Mouse (Mus musculus): Measurements from ENCODE around the gene Vamp2. TPM values are rescaled to one million over a fixed set of nuclear protein-coding genes. Genes with fewer than 3 reads are reported as not detected.

The Vamp2 gene
- total and polyA plus RNA-seq, 3 experiments = 5.8 to 104 (median 31.8) TPM

DNA sequence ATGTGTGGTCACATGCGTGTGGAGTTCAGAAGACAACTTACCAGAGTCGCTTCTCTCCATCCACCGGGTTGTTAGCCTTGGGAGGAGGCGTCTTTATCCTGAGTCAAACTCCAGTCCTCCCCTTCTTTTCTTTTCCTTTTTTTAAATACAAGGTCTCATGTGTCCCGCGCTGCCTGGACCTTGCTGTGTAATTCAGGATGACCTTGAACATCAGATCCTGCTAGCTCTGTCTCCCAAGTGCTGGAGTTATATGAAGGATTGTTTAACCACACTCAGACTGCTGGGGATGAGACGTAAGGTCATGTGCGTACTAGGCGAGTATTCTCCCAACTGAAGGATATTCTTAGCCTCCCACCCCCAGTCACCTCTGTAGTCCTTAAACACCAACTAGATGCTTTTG lies 11.0 kb upstream of the Vamp2 start:
- Histone ChIP-seq H3K4me3 (ENCODE audit: low read depth, low read length) (no peak overlapping the region), H3K9me3 (replicated peaks) (no peaks in the 10 kb centered on the region), H3K36me3 (replicated peaks) (no peaks in the 10 kb centered on the region), H3K4me1 (ENCODE audit: insufficient read depth, low read depth, low read length) (peaks cover 44% of the 10 kb centered on the region), H3K27me3 (ENCODE audit: insufficient read depth, low read length) (peaks cover 11% of the 10 kb centered on the region)
- no peak for ATAC-seq (ENCODE audit: extremely low read depth, insufficient number of reproducible peaks, low FRiP score, poor library complexity, severe bottlenecking)
- no peak for DNase-seq (ENCODE audit: low spot score)
- TF ChIP-seq GATA1 (IDR thresholded peaks at IDR 0.05; ENCODE audit: borderline replicate concordance, low read length) (no peak), GATA2 (IDR thresholded peaks at IDR 0.05; ENCODE audit: borderline replicate concordance, low read depth, low read length) (no peak), CTCF (IDR thresholded peaks at IDR 0.05; ENCODE audit: low read depth, low read length) (no peak), POLR2AphosphoS5 (IDR thresholded peaks at IDR 0.05; ENCODE audit: insufficient replicate concordance, low read depth, low read length) (no peak), TAL1 (conservative IDR thresholded peaks at IDR 0.05; ENCODE audit: low read depth, low read length) (no peak)

DNA sequence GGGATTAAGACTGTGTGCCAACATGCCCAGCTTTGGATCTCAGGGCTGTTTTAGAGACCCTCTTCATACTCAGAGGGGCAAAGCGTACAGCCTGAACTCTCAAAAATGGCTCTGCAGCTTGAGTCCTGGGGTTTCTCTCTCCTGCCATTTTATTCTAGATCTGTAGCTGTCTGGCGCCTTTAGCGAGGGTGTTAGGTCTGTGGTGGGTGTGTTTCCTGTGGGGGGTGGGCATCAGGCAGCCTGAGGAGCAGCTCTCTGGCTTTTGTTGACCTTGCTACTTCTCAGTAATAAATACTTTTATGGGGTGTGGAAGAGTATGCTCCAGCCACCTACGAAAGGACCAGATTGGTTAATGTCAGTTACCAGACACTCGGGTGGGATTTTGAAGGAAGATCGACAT lies 10.2 kb upstream of the Vamp2 start:
- no peaks in the 10 kb centered on the region for H3K36me3 ChIP-seq (replicated peaks)
- no peak for TF ChIP-seq POLR2AphosphoS5 (IDR thresholded peaks at IDR 0.05; ENCODE audit: insufficient replicate concordance, low read depth, low read length)
- H3K4me3 ChIP-seq (ENCODE audit: low read depth, low read length) = no peak overlapping the region
- H3K4me1 ChIP-seq (ENCODE audit: insufficient read depth, low read depth, low read length) = peaks cover 40% of the 10 kb centered on the region
- DNase-seq (ENCODE audit: low spot score) = no peak
- H3K27me3 ChIP-seq (ENCODE audit: insufficient read depth, low read length) = peaks cover 11% of the 10 kb centered on the region
- no peak for ATAC-seq (ENCODE audit: extremely low read depth, insufficient number of reproducible peaks, low FRiP score, poor library complexity, severe bottlenecking)
- H3K9me3 ChIP-seq (replicated peaks) = no peaks in the 10 kb centered on the region

DNA sequence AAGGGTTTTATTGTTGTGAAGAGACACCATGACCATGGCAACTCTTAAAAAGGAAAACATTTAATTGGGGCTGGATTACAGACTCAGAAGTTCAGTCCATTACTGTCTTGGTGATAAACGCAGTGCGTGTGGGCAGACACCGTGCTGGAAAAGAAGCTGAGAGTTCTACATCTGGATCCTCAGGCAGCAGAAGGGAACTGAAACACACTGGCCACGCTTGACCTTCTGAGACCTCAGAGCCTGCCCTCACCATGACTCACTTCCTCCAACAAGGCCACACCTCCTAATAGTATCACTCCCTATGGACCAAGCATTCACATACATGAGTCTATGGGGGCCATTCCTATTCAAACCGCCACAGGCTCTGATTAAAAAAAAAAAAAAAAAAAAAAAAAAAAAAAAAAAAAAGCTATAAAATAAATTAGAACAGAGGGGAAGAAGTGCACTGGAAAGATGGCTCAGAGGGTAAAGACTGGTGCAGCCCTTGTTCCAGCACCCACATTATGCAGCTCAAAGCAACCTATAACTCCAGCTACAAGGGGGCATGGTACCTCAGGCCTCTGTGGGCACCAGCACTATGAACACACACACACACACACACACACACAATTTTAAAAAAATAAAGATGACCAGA lies 9.4 kb upstream of the Vamp2 start:
- Histone ChIP-seq H3K4me3 (ENCODE audit: low read depth, low read length) (no peak overlapping the region), H3K36me3 (replicated peaks) (no peaks in the 10 kb centered on the region), H3K4me1 (ENCODE audit: insufficient read depth, low read depth, low read length) (peaks cover 40% of the 10 kb centered on the region), H3K27me3 (ENCODE audit: insufficient read depth, low read length) (peaks cover 13% of the 10 kb centered on the region), H3K9me3 (replicated peaks) (no peaks in the 10 kb centered on the region)
- no peak for TF ChIP-seq TAL1 (conservative IDR thresholded peaks at IDR 0.05; ENCODE audit: low read depth, low read length)
- no peak for TF ChIP-seq CTCF (IDR thresholded peaks at IDR 0.05; ENCODE audit: low read depth, low read length)
- TF ChIP-seq POLR2AphosphoS5 (IDR thresholded peaks at IDR 0.05; ENCODE audit: insufficient replicate concordance, low read depth, low read length) = no peak
- TF ChIP-seq GATA2 (IDR thresholded peaks at IDR 0.05; ENCODE audit: borderline replicate concordance, low read depth, low read length) = no peak
- no peak for ATAC-seq (ENCODE audit: extremely low read depth, insufficient number of reproducible peaks, low FRiP score, poor library complexity, severe bottlenecking)
- no peak for DNase-seq (ENCODE audit: low spot score)

DNA sequence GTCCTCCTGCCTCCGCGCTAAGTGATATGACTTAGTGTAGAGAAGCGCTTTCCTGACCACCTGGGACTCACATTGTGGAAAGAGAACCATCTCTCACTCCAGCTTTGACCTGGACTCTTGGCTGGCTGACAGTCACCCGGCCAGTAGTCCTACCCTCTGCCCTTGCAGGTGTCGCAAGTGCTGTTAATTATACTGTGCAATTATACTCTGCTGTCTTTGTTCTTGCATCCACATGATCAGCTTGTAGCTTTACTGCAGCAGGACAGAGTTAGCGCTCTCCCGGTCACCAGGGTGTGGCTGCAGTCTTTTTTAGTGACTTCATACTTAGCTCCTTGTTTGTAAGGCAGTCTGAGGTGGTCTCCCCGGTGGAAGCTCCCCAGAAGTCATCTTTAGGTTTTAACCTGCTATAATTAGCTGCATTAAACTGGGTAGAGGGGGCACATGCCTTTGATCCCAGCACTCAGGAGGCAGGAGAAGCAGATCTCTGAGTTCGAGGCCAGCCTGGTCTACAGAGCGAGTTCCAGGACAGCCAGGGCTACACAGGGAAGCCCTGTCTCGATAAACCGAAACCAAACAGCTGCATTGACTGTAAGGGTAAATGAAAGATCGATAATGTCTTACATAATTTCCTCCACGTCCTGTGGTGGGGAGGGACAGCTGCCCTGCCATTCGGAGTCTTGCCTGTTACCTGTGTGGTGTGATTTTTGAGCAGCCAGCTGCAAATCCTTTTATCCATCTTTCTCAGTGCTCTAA lies 8.0 kb upstream of the Vamp2 start:
- peaks cover 28% of the 10 kb centered on the region for H3K4me1 ChIP-seq (ENCODE audit: insufficient read depth, low read depth, low read length)
- H3K9me3 ChIP-seq (replicated peaks) = no peaks in the 10 kb centered on the region
- no peak overlapping the region for H3K4me3 ChIP-seq (ENCODE audit: low read depth, low read length)
- TF ChIP-seq TAL1 (conservative IDR thresholded peaks at IDR 0.05; ENCODE audit: low read depth, low read length) = no peak
- no peak for TF ChIP-seq POLR2AphosphoS5 (IDR thresholded peaks at IDR 0.05; ENCODE audit: insufficient replicate concordance, low read depth, low read length)
- TF ChIP-seq CTCF (IDR thresholded peaks at IDR 0.05; ENCODE audit: low read depth, low read length) = no peak
- no peak for TF ChIP-seq GATA1 (IDR thresholded peaks at IDR 0.05; ENCODE audit: borderline replicate concordance, low read length)
- no peak for TF ChIP-seq GATA2 (IDR thresholded peaks at IDR 0.05; ENCODE audit: borderline replicate concordance, low read depth, low read length)
- ATAC-seq (ENCODE audit: extremely low read depth, insufficient number of reproducible peaks, low FRiP score, poor library complexity, severe bottlenecking) (no peak), DNase-seq (ENCODE audit: low spot score) (no peak)
- peaks cover 17% of the 10 kb centered on the region for H3K27me3 ChIP-seq (ENCODE audit: insufficient read depth, low read length)
- H3K36me3 ChIP-seq (replicated peaks) = no peaks in the 10 kb centered on the region

- no peaks in the 10 kb centered on the region for H3K36me3 ChIP-seq (replicated peaks)
- DNase-seq (ENCODE audit: low spot score) (no peak), ATAC-seq (ENCODE audit: extremely low read depth, insufficient number of reproducible peaks, low FRiP score, poor library complexity, severe bottlenecking) (no peak)
- TF ChIP-seq TAL1 (conservative IDR thresholded peaks at IDR 0.05; ENCODE audit: low read depth, low read length) (no peak), GATA1 (IDR thresholded peaks at IDR 0.05; ENCODE audit: borderline replicate concordance, low read length) (no peak), POLR2AphosphoS5 (IDR thresholded peaks at IDR 0.05; ENCODE audit: insufficient replicate concordance, low read depth, low read length) (no peak), CTCF (IDR thresholded peaks at IDR 0.05; ENCODE audit: low read depth, low read length) (no peak), GATA2 (IDR thresholded peaks at IDR 0.05; ENCODE audit: borderline replicate concordance, low read depth, low read length) (no peak)
- no peaks in the 10 kb centered on the region for H3K9me3 ChIP-seq (replicated peaks)
- peaks cover 28% of the 10 kb centered on the region for H3K4me1 ChIP-seq (ENCODE audit: insufficient read depth, low read depth, low read length)
- H3K27me3 ChIP-seq (ENCODE audit: insufficient read depth, low read length) = peaks cover 17% of the 10 kb centered on the region
- H3K4me3 ChIP-seq (ENCODE audit: low read depth, low read length) = no peak overlapping the region
Observed at GRCm38 (mm10) chr11:69080855-69081222, 7.5 kb upstream of the Vamp2 start.

DNA sequence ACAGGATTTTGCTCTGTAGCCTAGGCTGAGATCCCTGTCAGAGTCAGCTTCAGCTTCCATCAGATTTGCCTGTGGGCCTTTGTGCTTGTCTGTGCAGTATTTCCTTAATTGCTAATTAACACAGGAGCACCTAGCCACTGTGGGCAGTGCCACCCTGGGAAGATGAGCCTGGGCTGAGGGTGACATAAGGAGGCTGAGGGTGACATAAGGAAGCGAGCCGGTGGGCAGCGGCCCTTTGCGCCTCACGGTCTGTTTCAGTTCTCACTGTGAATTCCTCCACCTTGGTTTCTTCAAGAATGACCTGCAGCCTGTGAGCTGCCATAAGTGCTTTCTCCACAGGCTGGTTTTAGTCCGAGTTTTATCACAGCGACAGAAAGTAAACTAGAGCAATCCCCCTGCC lies 6.7 kb upstream of the Vamp2 start:
- peaks cover 17% of the 10 kb centered on the region for H3K27me3 ChIP-seq (ENCODE audit: insufficient read depth, low read length)
- no peak overlapping the region for H3K4me3 ChIP-seq (ENCODE audit: low read depth, low read length)
- peaks cover 28% of the 10 kb centered on the region for H3K4me1 ChIP-seq (ENCODE audit: insufficient read depth, low read depth, low read length)
- DNase-seq (ENCODE audit: low spot score) (no peak), ATAC-seq (ENCODE audit: extremely low read depth, insufficient number of reproducible peaks, low FRiP score, poor library complexity, severe bottlenecking) (no peak)
- H3K9me3 ChIP-seq (replicated peaks) = no peaks in the 10 kb centered on the region
- TF ChIP-seq CTCF (IDR thresholded peaks at IDR 0.05; ENCODE audit: low read depth, low read length) (no peak), GATA1 (IDR thresholded peaks at IDR 0.05; ENCODE audit: borderline replicate concordance, low read length) (no peak), GATA2 (IDR thresholded peaks at IDR 0.05; ENCODE audit: borderline replicate concordance, low read depth, low read length) (no peak), TAL1 (conservative IDR thresholded peaks at IDR 0.05; ENCODE audit: low read depth, low read length) (no peak), POLR2AphosphoS5 (IDR thresholded peaks at IDR 0.05; ENCODE audit: insufficient replicate concordance, low read depth, low read length) (no peak)
- H3K36me3 ChIP-seq (replicated peaks) = no peaks in the 10 kb centered on the region

Data from G1E (cell line).